Mouse (Mus musculus): ENCODE data around the gene Sbk2.

DNA sequence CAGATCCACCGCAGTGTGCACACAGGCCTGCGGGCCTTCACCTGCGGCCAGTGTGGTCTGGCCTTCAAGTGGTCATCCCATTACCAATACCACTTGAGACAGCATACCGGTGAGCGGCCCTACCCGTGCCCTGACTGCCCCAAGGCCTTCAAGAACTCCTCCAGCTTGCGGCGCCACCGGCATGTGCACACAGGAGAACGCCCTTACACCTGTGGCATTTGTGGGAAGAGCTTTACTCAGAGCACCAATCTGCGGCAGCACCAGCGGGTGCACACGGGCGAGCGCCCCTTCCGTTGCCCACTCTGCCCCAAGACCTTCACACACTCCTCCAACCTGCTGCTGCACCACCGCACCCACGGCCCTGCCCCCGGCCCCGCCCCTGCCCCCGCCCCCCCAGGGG is 45.1 kb downstream of the Sbk2 start:
- TF ChIP-seq POLR2A (IDR thresholded peaks at IDR 0.05; ENCODE audit: low read depth, low read length) (no peak), BHLHE40 (IDR thresholded peaks at IDR 0.05; ENCODE audit: low read depth, low read length) (no peak), MYC (IDR thresholded peaks at IDR 0.05; ENCODE audit: low read depth, low read length) (no peak), EP300 (IDR thresholded peaks at IDR 0.05; ENCODE audit: low read length) (no peak), CTCF (conservative IDR thresholded peaks at IDR 0.05 in 1 of 2, IDR thresholded peaks at IDR 0.05 in 1 of 2; ENCODE audit: low read depth in 2 of 2, low read length in 2 of 2) (no peak), ZC3H11A (IDR thresholded peaks at IDR 0.05; ENCODE audit: low read depth, low read length) (no peak), CHD2 (IDR thresholded peaks at IDR 0.05; ENCODE audit: low read length) (no peak), NELFE (IDR thresholded peaks at IDR 0.05; ENCODE audit: low read depth, low read length) (no peak), CHD1 (IDR thresholded peaks at IDR 0.05; ENCODE audit: low read depth, low read length) (no peak)
